Comparison of ENCODE assay signal across 31 mouse cellular contexts in genomic region chr4:32268042-32268441, GRCm38 (mm10).
"Had no signal": no experiment of that assay in that cellular context is flagged by ENCODE, and none has a peak within 500 bp of the region (broad histone marks: within the 10 kb centered on the region; RNA-seq: fewer than 3 reads in every experiment).

No protein-coding gene starts in this region.

- H3K27ac ChIP-seq: left cerebral cortex, adult 2 months; limb, embryonic 15.5 days; liver, embryonic 12.5 days; liver, embryonic 13.5 days; liver, embryonic 14.5 days; liver, embryonic 15.5 days; lung, embryonic 15.5 days; macrophage; midbrain, embryonic 10.5 days; midbrain, embryonic 12.5 days; midbrain, embryonic 13.5 days; midbrain, embryonic 15.5 days had no signal

- H3K27me3 ChIP-seq: limb, embryonic 12.5 days; limb, embryonic 13.5 days; limb, embryonic 15.5 days; liver, embryonic 12.5 days; liver, embryonic 13.5 days; liver, embryonic 15.5 days; lung, embryonic 15.5 days; midbrain, embryonic 12.5 days; midbrain, embryonic 13.5 days; midbrain, embryonic 15.5 days had no signal

- H3K4me1 ChIP-seq: midbrain, embryonic 15.5 days had no signal

- H3K9ac ChIP-seq: limb, embryonic 12.5 days; limb, embryonic 13.5 days; limb, embryonic 15.5 days; liver, embryonic 12.5 days; liver, embryonic 13.5 days; liver, embryonic 14.5 days; liver, embryonic 15.5 days; liver, postnatal 0 days; lung, embryonic 14.5 days; lung, embryonic 15.5 days; midbrain, embryonic 12.5 days; midbrain, embryonic 13.5 days; midbrain, embryonic 15.5 days had no signal

- ATAC-seq: liver, embryonic 12.5 days; liver, postnatal 0 days; lung, postnatal 0 days; midbrain, embryonic 13.5 days; midbrain, embryonic 15.5 days; midbrain, embryonic 16.5 days had no signal

- DNase-seq: left cerebral cortex, postnatal 4 days; liver; liver, embryonic 13.5 days; liver, postnatal 0 days; lung, adult 18-20 months; lung, adult 2 months; lung, embryonic 14.5 days; lung, postnatal 10 days; lung, postnatal 14 days; lung, postnatal 36 days; lung, postnatal 4 days; midbrain, embryonic 14.5 days had no signal

- H3K4me2 ChIP-seq: limb, embryonic 12.5 days; limb, embryonic 13.5 days; limb, embryonic 15.5 days; liver, embryonic 11.5 days; liver, embryonic 12.5 days; liver, embryonic 13.5 days; liver, embryonic 15.5 days; lung, embryonic 14.5 days; lung, embryonic 15.5 days; midbrain, embryonic 12.5 days; midbrain, embryonic 13.5 days; midbrain, embryonic 15.5 days had no signal

- H3K4me3 ChIP-seq: left cerebral cortex, adult 2 months; limb, embryonic 10.5 days; limb, embryonic 12.5 days; limb, embryonic 13.5 days; limb, embryonic 15.5 days; liver, embryonic 12.5 days; liver, embryonic 13.5 days; liver, embryonic 15.5 days; lung, embryonic 15.5 days; megakaryocyte, embryonic 14.5 days; midbrain, embryonic 10.5 days; midbrain, embryonic 12.5 days; midbrain, embryonic 13.5 days; midbrain, embryonic 15.5 days; myocyte had no signal

- H3K9me3 ChIP-seq: limb, embryonic 10.5 days; limb, embryonic 12.5 days; limb, embryonic 13.5 days; limb, embryonic 15.5 days; liver, embryonic 12.5 days; liver, embryonic 13.5 days; liver, embryonic 15.5 days; lung, embryonic 15.5 days; megakaryocyte, embryonic 14.5 days; midbrain, embryonic 10.5 days; midbrain, embryonic 12.5 days; midbrain, embryonic 13.5 days; midbrain, embryonic 15.5 days had no signal

- H3K36me3 ChIP-seq: limb, embryonic 13.5 days; limb, embryonic 15.5 days; liver, embryonic 12.5 days; liver, embryonic 13.5 days; liver, embryonic 15.5 days; lung, embryonic 15.5 days; midbrain, embryonic 15.5 days had no signal
